Mouse (Mus musculus) liver, embryonic 16.5 days (tissue): ENCODE measurements around the gene Hopx. TPM values are rescaled to one million over a fixed set of nuclear protein-coding genes. Genes with fewer than 3 reads are reported as not detected.
A peak's percentile ranks its signal among the peaks of the same experiment; 100 is the strongest.

ENCODE experiments used
- ATAC-seq: fragments of 200-750 bp; cut with Nextera tagmentation; 2 replicates; pipeline ENCODE4 v1.8.0; 2017; ENCODE audit warnings: low read depth, mild to moderate bottlenecking, moderate number of reproducible peaks, moderate library complexity
- H3K27ac ChIP-seq: fragments of 300-500 bp; sonication (generic); 2 replicates; pipeline ENCODE4 v1.5.1; 2014; ENCODE audit warnings: mild to moderate bottlenecking, low read length
- H3K27me3 ChIP-seq: fragments of 300-500 bp; sonication (generic); 2 replicates; pipeline ENCODE4 v1.6.1; 2014; ENCODE audit warnings: low read depth, low read length, mixed read lengths; ENCODE audit not compliant: control insufficient read depth, insufficient read depth
- H3K36me3 ChIP-seq: fragments of 300-500 bp; sonication (generic); 2 replicates; pipeline ENCODE4 v1.6.1; 2014; ENCODE audit warnings: mild to moderate bottlenecking; ENCODE audit not compliant: control insufficient read depth, insufficient read depth
- H3K4me1 ChIP-seq: fragments of 300-500 bp; sonication (generic); 2 replicates; pipeline ENCODE4 v1.6.1; 2014; ENCODE audit warnings: low read depth, low read length, mixed read lengths; ENCODE audit not compliant: control insufficient read depth
- H3K4me2 ChIP-seq: fragments of 300-500 bp; sonication (generic); 2 replicates; pipeline ENCODE4 v1.6.1; 2014; ENCODE audit warnings: low read depth, low read length, mixed read lengths
- H3K4me3 ChIP-seq: fragments of 300-500 bp; sonication (generic); 2 replicates; pipeline ENCODE4 v1.5.1; 2014; ENCODE audit warnings: low read depth, mild to moderate bottlenecking, low read length
- H3K9ac ChIP-seq: fragments of 300-500 bp; sonication (generic); 2 replicates; pipeline ENCODE4 v1.6.1; 2014; ENCODE audit warnings: low read depth, low read length
- H3K9me3 ChIP-seq: fragments of 300-500 bp; sonication (generic); replicated peaks from 2 replicates; pipeline ENCODE4 v1.6.1; 2016; ENCODE audit warnings: low read length; ENCODE audit not compliant: control insufficient read depth
- WGBS: fragments of 180-500 bp; shearing (Covaris S2); extraction: QIAGEN DNeasy Blood & Tissue Kit; methylation state at CpG from one replicate; pipeline ENCODE4 v1.1.7; 2014; ENCODE audit not compliant: insufficient replicate concordance; 5-methylcytosine and 5-hydroxymethylcytosine counted together
- polyA plus RNA-seq: library from polyadenylated mRNA; unstranded; fragments of >200 nt; fragmentation: Nextera tagmentation; extraction: Ambion mirVana; gene quantifications from 2 replicates; pipeline ENCODE4 v1.2.1, GENCODE M21; 2015

Hopx gene
- polyA plus RNA-seq, 1 experiment from 2014 or later = 0.25 TPM

DNA sequence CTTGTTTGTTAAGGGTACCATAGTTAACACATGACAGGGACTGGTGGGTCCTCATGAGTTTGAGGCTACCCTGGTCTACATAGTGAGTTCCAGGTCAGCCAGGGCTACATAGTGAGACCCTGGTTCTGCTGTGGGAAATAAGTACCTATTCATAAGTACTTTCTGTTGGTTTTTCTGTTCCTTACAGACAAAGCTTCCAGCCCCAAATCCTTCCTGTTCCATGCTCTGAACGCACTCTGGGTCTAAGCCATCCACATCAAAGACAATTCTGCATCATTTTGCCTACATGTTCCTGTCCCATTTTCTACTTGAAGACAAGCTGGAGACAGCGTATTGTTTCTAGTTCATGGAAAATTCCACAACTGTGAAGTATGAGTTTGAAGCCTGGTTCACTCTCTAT, 20.0 kb upstream of the Hopx start:
- 81% methylated on average over 2 of the region's 2 CpGs for WGBS
- ATAC-seq = no peak
- no peak overlapping the region for H3K4me2 ChIP-seq

DNA sequence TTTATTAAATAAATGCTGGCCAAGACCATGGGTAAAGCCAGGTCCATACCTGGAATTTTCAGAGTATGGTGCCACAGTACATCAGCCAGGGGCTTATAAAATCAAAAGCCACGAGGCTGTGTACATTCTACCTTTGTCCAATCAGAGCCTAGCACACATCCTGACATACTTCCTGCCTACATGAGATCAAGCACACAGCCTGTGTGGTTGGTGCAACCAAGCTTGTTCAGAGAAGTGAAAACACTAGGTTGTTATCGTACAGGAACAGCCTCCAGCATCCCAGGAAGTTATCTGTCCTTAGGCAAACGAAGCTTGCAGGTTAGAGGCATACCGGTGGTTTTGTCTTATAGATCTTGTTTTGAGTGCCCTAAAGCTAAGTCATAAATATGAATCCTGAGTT, 19.5 kb upstream of the Hopx start:
- no peak overlapping the region for H3K4me3 ChIP-seq
- H3K9ac ChIP-seq = no peak overlapping the region
- H3K27ac ChIP-seq = no peak overlapping the region
- H3K9me3 ChIP-seq = no peaks in the 10 kb centered on the region
- peaks cover 10% of the 10 kb centered on the region for H3K4me1 ChIP-seq
- H3K27me3 ChIP-seq = no peaks in the 10 kb centered on the region
- WGBS = 11% methylated on average over 4 of the region's 4 CpGs
- H3K4me2 ChIP-seq = no peak overlapping the region
- ATAC-seq = peak; percentile 90
- no peaks in the 10 kb centered on the region for H3K36me3 ChIP-seq

More for the DNA sequence above, 20.0 kb upstream of the Hopx start:
- H3K9ac ChIP-seq = no peak overlapping the region
- no peak overlapping the region for H3K4me3 ChIP-seq
- peaks cover 10% of the 10 kb centered on the region for H3K4me1 ChIP-seq
- no peaks in the 10 kb centered on the region for H3K36me3 ChIP-seq
- no peaks in the 10 kb centered on the region for H3K9me3 ChIP-seq
- no peaks in the 10 kb centered on the region for H3K27me3 ChIP-seq
- no peak overlapping the region for H3K27ac ChIP-seq

DNA sequence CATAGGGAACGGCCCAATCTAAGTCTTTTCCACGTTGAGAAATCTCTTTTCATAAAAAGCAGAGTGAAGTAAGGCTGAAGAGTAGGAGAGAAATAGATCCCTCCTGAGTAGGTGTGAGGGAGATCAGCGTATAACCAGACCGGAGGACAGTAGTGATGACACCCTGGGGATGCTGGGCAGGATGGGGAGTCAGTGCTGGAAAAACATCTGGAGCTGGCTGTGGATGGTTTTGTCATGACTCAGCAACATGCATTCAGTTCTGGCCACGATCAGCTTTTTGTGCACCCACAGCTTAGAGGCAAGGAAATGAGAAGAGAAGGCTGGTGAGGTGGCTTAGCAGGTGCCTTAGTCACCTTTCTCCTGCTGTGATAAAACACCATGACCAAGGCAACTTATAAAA, 19.0 kb upstream of the Hopx start:
- H3K9me3 ChIP-seq = no peaks in the 10 kb centered on the region
- WGBS = 64% methylated on average over 5 of the region's 5 CpGs
- ATAC-seq = no peak
- no peak overlapping the region for H3K9ac ChIP-seq
- no peak overlapping the region for H3K27ac ChIP-seq
- H3K36me3 ChIP-seq = no peaks in the 10 kb centered on the region
- no peaks in the 10 kb centered on the region for H3K27me3 ChIP-seq
- H3K4me2 ChIP-seq = no peak overlapping the region
- peaks cover 10% of the 10 kb centered on the region for H3K4me1 ChIP-seq
- H3K4me3 ChIP-seq = no peak overlapping the region

DNA sequence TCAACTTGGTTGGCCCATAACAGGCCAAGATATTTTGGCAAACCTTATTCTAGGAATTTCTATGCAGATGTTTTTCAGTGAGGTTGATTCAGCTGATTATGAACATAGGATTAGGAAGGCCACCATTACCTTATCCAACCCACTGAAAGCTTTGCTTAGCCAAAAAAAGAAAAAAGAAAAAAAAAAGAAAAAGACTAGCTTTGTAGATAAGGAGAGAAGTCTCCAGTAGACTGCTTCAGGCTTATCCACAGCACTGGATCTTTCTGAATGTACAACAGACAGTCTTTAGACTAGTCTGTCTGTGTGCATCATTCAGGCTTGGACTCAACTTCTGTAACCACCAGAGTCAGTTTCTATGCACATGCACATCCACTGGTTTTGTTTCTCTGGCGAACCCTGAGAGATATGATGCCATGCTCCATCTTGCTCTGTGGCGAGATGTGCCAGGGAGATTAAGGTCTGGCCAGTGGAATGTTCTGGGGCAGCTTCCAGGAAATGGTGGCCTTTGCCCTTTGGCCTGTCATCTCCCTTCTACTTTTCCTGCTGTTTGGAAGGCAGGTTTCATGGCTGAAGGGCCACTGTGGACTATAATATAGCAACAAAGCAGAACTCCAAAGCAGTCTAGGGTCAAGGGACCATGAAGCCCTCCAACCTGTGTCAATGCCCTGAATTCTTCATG, 17.7 kb upstream of the Hopx start:
- H3K4me1 ChIP-seq = peaks cover 10% of the 10 kb centered on the region
- H3K9ac ChIP-seq = no peak overlapping the region
- H3K36me3 ChIP-seq = no peaks in the 10 kb centered on the region
- WGBS = 48% methylated on average over 2 of the region's 2 CpGs
- no peak for ATAC-seq
- no peak overlapping the region for H3K4me2 ChIP-seq
- no peak overlapping the region for H3K27ac ChIP-seq
- H3K4me3 ChIP-seq = no peak overlapping the region
- no peaks in the 10 kb centered on the region for H3K27me3 ChIP-seq
- H3K9me3 ChIP-seq = no peaks in the 10 kb centered on the region

DNA sequence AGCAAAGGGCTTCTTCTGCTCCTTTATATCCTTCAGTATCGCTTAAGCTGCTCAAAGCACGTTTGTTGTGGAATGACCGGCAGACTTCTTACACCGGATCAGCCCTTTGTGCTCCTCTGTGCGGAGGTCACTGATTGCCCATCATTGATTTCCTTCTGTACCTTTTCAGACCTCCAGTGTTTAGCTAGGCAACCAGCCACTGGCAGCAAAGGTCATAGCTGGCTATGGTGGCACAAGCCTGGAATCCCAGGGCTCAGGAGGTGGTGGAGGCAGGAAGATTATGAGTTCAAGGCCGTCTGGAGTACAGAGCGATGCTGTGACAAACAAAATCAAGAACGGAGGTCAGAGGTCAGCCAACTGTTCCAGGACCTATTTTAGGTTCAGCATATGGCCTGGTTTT, 17.0 kb upstream of the Hopx start:
- Histone ChIP-seq H3K4me1 (peaks cover 10% of the 10 kb centered on the region), H3K36me3 (no peaks in the 10 kb centered on the region), H3K4me3 (no peak overlapping the region), H3K27ac (no peak overlapping the region), H3K27me3 (no peaks in the 10 kb centered on the region), H3K4me2 (no peak overlapping the region), H3K9ac (no peak overlapping the region), H3K9me3 (no peaks in the 10 kb centered on the region)
- peak; percentile 19; the same call in 1 of the 2 replicates for ATAC-seq
- WGBS = 67% methylated on average over 8 of the region's 8 CpGs

DNA sequence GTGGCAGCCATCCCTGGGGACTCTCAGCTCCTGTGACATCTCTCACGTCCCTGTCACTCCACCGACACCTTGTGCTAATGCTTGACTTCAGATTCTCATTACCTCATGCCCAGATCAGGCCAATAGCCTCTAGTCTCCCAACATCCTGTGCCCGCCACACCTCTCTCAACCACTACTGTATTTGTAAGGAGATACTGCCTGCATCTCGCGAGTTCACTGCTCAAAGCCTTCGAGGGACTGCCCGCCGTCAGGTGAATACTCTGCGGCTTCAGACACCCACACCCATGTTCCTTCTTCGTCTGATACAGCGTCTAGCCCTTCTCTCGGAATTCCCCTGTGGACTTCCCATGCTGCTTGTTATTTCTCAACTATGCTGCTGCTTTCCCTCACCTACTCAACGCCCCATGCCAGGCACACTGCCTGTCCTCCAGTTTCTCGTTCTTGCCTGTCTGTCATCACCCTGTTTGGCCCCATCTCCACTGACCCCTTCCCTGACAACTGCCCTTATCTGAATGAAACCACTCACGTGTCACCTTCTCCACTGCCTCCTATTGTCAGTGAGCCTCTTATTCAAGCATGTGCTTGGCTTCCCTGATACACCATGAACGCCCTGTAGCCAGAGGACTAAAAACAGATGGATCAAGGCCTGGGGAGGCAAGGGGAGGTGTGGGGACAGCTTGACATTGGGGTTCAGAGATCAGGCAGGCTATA, 15.5 kb upstream of the Hopx start:
- Histone ChIP-seq H3K36me3 (no peaks in the 10 kb centered on the region), H3K4me3 (no peak overlapping the region), H3K4me2 (no peak overlapping the region), H3K27ac (no peak overlapping the region), H3K9ac (no peak overlapping the region), H3K9me3 (no peaks in the 10 kb centered on the region), H3K27me3 (no peaks in the 10 kb centered on the region), H3K4me1 (peaks cover 10% of the 10 kb centered on the region)
- ATAC-seq = no peak
- WGBS = 58% methylated on average over 16 of the region's 16 CpGs

DNA sequence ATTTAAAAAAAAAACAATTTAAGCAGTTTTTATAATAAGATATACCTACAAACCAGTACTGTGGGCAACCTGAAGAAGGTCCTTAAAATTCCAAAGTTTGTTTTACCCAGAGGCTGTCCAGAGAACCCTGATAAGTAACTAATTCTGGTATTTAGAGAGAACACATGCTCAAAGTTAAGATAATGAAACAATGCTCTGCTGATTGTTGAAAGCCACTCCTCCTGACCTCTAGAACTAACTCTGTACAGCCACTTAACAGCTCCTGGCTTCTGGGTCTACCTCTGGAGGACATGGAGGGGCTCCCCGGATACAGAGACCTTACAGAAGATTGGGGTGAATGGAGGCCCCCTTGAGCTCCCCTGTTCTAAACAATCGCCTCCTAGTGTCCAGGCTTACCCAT, 15.0 kb upstream of the Hopx start:
- no peaks in the 10 kb centered on the region for H3K27me3 ChIP-seq
- no peak overlapping the region for H3K4me2 ChIP-seq
- peaks cover 10% of the 10 kb centered on the region for H3K4me1 ChIP-seq
- no peaks in the 10 kb centered on the region for H3K9me3 ChIP-seq
- H3K4me3 ChIP-seq = no peak overlapping the region
- 45% methylated on average over 2 of the region's 2 CpGs for WGBS
- H3K9ac ChIP-seq = no peak overlapping the region
- no peak overlapping the region for H3K27ac ChIP-seq
- no peak for ATAC-seq
- no peaks in the 10 kb centered on the region for H3K36me3 ChIP-seq

DNA sequence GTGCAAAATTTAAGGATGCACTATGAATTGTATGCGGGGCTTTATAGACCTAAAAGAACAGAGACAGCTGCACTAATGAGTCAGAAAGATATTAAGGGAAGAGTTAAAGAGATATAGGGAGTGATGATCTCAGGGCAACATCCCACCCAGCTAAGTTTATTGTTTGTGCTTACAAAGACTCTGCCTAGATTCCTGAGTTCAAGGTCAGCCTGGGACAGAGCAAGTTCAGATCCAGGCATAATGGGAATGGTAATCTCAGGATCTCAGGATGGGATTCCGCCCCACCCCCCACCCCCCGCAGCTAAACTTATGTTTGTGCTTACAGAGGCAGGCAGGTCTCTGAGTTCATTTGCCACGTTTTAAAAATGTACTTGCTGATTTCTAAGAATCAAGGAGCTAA, 13.9 kb upstream of the Hopx start:
- Histone ChIP-seq H3K9ac (no peak overlapping the region), H3K4me1 (peaks cover 14% of the 10 kb centered on the region), H3K27me3 (no peaks in the 10 kb centered on the region), H3K9me3 (no peaks in the 10 kb centered on the region), H3K4me2 (no peak overlapping the region), H3K4me3 (no peak overlapping the region), H3K27ac (no peak overlapping the region), H3K36me3 (no peaks in the 10 kb centered on the region)
- WGBS = 75% methylated on average over 4 of the region's 4 CpGs
- ATAC-seq = no peak

DNA sequence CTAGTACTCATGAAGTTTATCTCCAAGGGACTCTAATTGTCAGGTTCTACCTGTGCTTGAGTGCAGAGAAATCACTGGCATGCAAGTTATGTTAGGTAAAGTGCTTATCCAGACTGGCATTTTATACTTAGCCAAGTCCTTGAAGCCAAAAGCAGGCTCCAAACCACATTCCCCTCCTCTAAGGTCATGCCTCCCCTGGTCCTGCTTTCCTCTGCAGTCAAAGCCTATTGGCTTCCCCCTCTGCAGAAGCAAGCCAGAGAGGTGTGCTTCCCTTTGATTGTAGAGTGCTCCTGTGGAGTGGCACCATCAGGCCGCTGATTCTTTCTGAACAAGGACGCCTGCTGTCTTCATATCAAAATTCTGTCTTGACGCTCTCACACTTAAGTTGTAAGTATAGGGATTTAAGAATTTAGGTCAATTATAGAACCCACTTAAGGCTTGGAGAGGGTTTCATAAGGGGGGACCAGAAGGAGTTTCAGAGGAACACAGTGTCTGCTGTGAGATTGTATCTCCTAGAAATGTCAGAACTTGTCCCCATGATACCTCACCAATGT, 11.6 kb upstream of the Hopx start:
- no peak for ATAC-seq
- no peak overlapping the region for H3K4me2 ChIP-seq
- H3K4me1 ChIP-seq = peaks cover 20% of the 10 kb centered on the region
- H3K4me3 ChIP-seq = no peak overlapping the region
- no peak overlapping the region for H3K27ac ChIP-seq
- H3K9ac ChIP-seq = no peak overlapping the region
- 71% methylated on average over 3 of the region's 3 CpGs for WGBS
- no peaks in the 10 kb centered on the region for H3K27me3 ChIP-seq
- no peaks in the 10 kb centered on the region for H3K9me3 ChIP-seq
- H3K36me3 ChIP-seq = no peaks in the 10 kb centered on the region
